Mouse (Mus musculus) heart, postnatal 36 days (tissue): Measurements from ENCODE around the gene Inca1. TPM values are rescaled to one million over a fixed set of nuclear protein-coding genes. Genes with fewer than 3 reads are reported as not detected.
A peak's percentile ranks its signal among the peaks of the same experiment; 100 is the strongest.

Experiments
- DNase-seq, 2 experiments: peaks; one replicate each; pipeline ENCODE4 v3.0.0; 2021 to 2022
- intact Hi-C: fragments of 180-260 bp; cut with DNase I; formaldehyde crosslinking; loops from one replicate; pipeline ENCODE4 v1.15.1; 2025
- total RNA-seq, 2 experiments: library from RNA; stranded (reverse); gene quantifications; 2 replicates each; pipeline ENCODE4 v1.2.3; 2021

Inca1 gene
- total RNA-seq, 2 experiments from 2014 or later: 4.5 to 6.3 TPM

GRCm38 (mm10) chr11:70671333-70672047, 28.5 kb downstream of the Inca1 start:
- intact Hi-C loops: loop anchor here (1.0 kb wide), 1 partner anchor 16 kb away; no protein-coding TSS in a partner anchor
- DNase-seq: no peak

- no peak for DNase-seq
- intact Hi-C loops: no loop called here
Measured at GRCm38 (mm10) chr11:70670483-70670882, 29.5 kb downstream of the Inca1 start.

- DNase-seq: peak; percentile 71 to 72
- intact Hi-C loops: no loop called here
Measured at GRCm38 (mm10) chr11:70669582-70670345, 30.2 kb downstream of the Inca1 start.

- intact Hi-C loops: loop anchor here (1.0 kb wide), 1 partner anchor 13 kb away; no protein-coding TSS in a partner anchor
- peak; percentile 94 to 97 for DNase-seq
Measured at GRCm38 (mm10) chr11:70668771-70669505, 31.0 kb downstream of the Inca1 start, which contains the start of gene Spag7. TSS of gene Spag7 (minus strand) at chr11:70669416.

GRCm38 (mm10) chr11:70668335-70668770, 31.6 kb downstream of the Inca1 start:
- intact Hi-C loops: loop anchor here (1.0 kb wide), 1 partner anchor 12 kb away; no protein-coding TSS in a partner anchor
- no peak for DNase-seq

GRCm38 (mm10) chr11:70667271-70668150, 32.4 kb downstream of the Inca1 start:
- DNase-seq: no peak
- intact Hi-C loops: loop anchor here (1.0 kb wide), 1 partner anchor 11 kb away; no protein-coding TSS in a partner anchor

- DNase-seq: no peak
- intact Hi-C loops: no loop called here
Measured at GRCm38 (mm10) chr11:70666687-70667086, 33.3 kb downstream of the Inca1 start.

GRCm38 (mm10) chr11:70664741-70665140, 35.2 kb downstream of the Inca1 start:
- DNase-seq: no peak
- intact Hi-C loops: no loop called here

GRCm38 (mm10) chr11:70663957-70664356, 36.0 kb downstream of the Inca1 start:
- intact Hi-C loops: no loop called here
- peak; percentile 42 to 50 for DNase-seq

- DNase-seq: no peak
- intact Hi-C loops: no loop called here
Measured at GRCm38 (mm10) chr11:70663101-70663500, 36.9 kb downstream of the Inca1 start.

GRCm38 (mm10) chr11:70660571-70660970, 39.4 kb downstream of the Inca1 start:
- DNase-seq: no peak
- intact Hi-C loops: no loop called here

GRCm38 (mm10) chr11:70658942-70659341, 41.0 kb downstream of the Inca1 start:
- DNase-seq: no peak
- intact Hi-C loops: loop anchor here (10.0 kb wide), 1 partner anchor 664 kb away; the partner anchor contains the start of genes Gabarap and Phf23

GRCm38 (mm10) chr11:70658521-70658920, 41.4 kb downstream of the Inca1 start:
- intact Hi-C loops: loop anchor here (10.0 kb wide), 1 partner anchor 664 kb away; the partner anchor contains the start of genes Gabarap and Phf23
- no peak for DNase-seq

- no peak for DNase-seq
- intact Hi-C loops: loop anchor here (10.0 kb wide), 1 partner anchor 663 kb away; the partner anchor contains the start of genes Gabarap and Phf23
Measured at GRCm38 (mm10) chr11:70657991-70658390, 42.0 kb downstream of the Inca1 start.

- intact Hi-C loops: loop anchor here (10.0 kb wide), 1 partner anchor 663 kb away; the partner anchor contains the start of genes Gabarap and Phf23
- no peak for DNase-seq
Measured at GRCm38 (mm10) chr11:70657573-70657972, 42.4 kb downstream of the Inca1 start.

- intact Hi-C loops: loop anchor here (1.0 to 10.0 kb wide), 2 partner anchors 11 to 662 kb away; partner anchors contain the start of genes Gabarap and Phf23
Measured at GRCm38 (mm10) chr11:70656964-70657363, 43.0 kb downstream of the Inca1 start, which contains the start of gene Eno3. TSS of gene Eno3 (plus strand) at chr11:70657202.

GRCm38 (mm10) chr11:70656456-70656927, 43.5 kb downstream of the Inca1 start:
- intact Hi-C loops: loop anchor here (1.0 to 10.0 kb wide), 2 partner anchors 12 to 662 kb away; partner anchors contain the start of genes Gabarap and Phf23
- DNase-seq: peak; percentile 74 to 79

More at GRCm38 (mm10) chr11:70656964-70657363, 43.0 kb downstream of the Inca1 start, which contains the start of gene Eno3:
- DNase-seq: peak in 1 of 2 experiments; percentile 49
